Mouse (Mus musculus): ENCODE results near the gene Lurap1. TPM values are rescaled to one million over a fixed set of nuclear protein-coding genes. Genes with fewer than 3 reads are reported as not detected.

The Lurap1 gene
- 14.2 TPM in 2 replicates for polyA plus RNA-seq (2012; rRNA removed)

GRCm38 (mm10) chr4:116151238-116151637 is at the start of gene Lurap1:
Gene Lurap1 (minus strand): TSS chr4:116151338.
- Histone ChIP-seq H3K4me3 (ENCODE audit: insufficient read depth, low read length) (peak within 1 kb of the TSS; percentile 79), H3K4me1 (ENCODE audit: control insufficient read depth, insufficient read depth, low read length) (peaks cover 4% of the 10 kb centered on the region), H3K27ac (ENCODE audit: insufficient read depth, low read length) (peak within 1 kb of the TSS; percentile 85)
- TF ChIP-seq POLR2A (IDR thresholded peaks at IDR 0.05; ENCODE audit: extremely low read depth, insufficient read depth, low read length) (no peak), CTCF (IDR thresholded peaks at IDR 0.05; ENCODE audit: extremely low read depth, insufficient read depth, low read length) (no peak)

GRCm38 (mm10) chr4:116198422-116198821 is 47.3 kb upstream of the Lurap1 start:
- Histone ChIP-seq H3K27ac (ENCODE audit: insufficient read depth, low read length) (no peak overlapping the region), H3K4me3 (ENCODE audit: insufficient read depth, low read length) (no peak overlapping the region), H3K4me1 (ENCODE audit: control insufficient read depth, insufficient read depth, low read length) (no peaks in the 10 kb centered on the region)
- TF ChIP-seq POLR2A (IDR thresholded peaks at IDR 0.05; ENCODE audit: extremely low read depth, insufficient read depth, low read length), result no peak
- no peak for TF ChIP-seq CTCF (IDR thresholded peaks at IDR 0.05; ENCODE audit: extremely low read depth, insufficient read depth, low read length)

- peak overlapping the region; percentile 35; the same call in 1 of the 2 replicates for H3K27ac ChIP-seq (ENCODE audit: insufficient read depth, low read length)
- no peak overlapping the region for H3K4me3 ChIP-seq (ENCODE audit: insufficient read depth, low read length)
- no peaks in the 10 kb centered on the region for H3K4me1 ChIP-seq (ENCODE audit: control insufficient read depth, insufficient read depth, low read length)
- no peak for TF ChIP-seq POLR2A (IDR thresholded peaks at IDR 0.05; ENCODE audit: extremely low read depth, insufficient read depth, low read length)
- no peak for TF ChIP-seq CTCF (IDR thresholded peaks at IDR 0.05; ENCODE audit: extremely low read depth, insufficient read depth, low read length)
Observed at GRCm38 (mm10) chr4:116193583-116194383, 42.6 kb upstream of the Lurap1 start.

- Histone ChIP-seq H3K4me3 (ENCODE audit: insufficient read depth, low read length) (no peak overlapping the region), H3K4me1 (ENCODE audit: control insufficient read depth, insufficient read depth, low read length) (no peaks in the 10 kb centered on the region), H3K27ac (ENCODE audit: insufficient read depth, low read length) (no peak overlapping the region)
- TF ChIP-seq POLR2A (IDR thresholded peaks at IDR 0.05; ENCODE audit: extremely low read depth, insufficient read depth, low read length) (no peak), CTCF (IDR thresholded peaks at IDR 0.05; ENCODE audit: extremely low read depth, insufficient read depth, low read length) (no peak)
Observed at GRCm38 (mm10) chr4:116192286-116192835, 41.2 kb upstream of the Lurap1 start.

- Histone ChIP-seq H3K4me1 (ENCODE audit: control insufficient read depth, insufficient read depth, low read length) (no peaks in the 10 kb centered on the region), H3K4me3 (ENCODE audit: insufficient read depth, low read length) (no peak overlapping the region), H3K27ac (ENCODE audit: insufficient read depth, low read length) (no peak overlapping the region)
- TF ChIP-seq CTCF (IDR thresholded peaks at IDR 0.05; ENCODE audit: extremely low read depth, insufficient read depth, low read length) (no peak), POLR2A (IDR thresholded peaks at IDR 0.05; ENCODE audit: extremely low read depth, insufficient read depth, low read length) (no peak)
Observed at GRCm38 (mm10) chr4:116185083-116185482, 33.9 kb upstream of the Lurap1 start.

- no peaks in the 10 kb centered on the region for H3K4me1 ChIP-seq (ENCODE audit: control insufficient read depth, insufficient read depth, low read length)
- TF ChIP-seq POLR2A (IDR thresholded peaks at IDR 0.05; ENCODE audit: extremely low read depth, insufficient read depth, low read length), result no peak
- no peak for TF ChIP-seq CTCF (IDR thresholded peaks at IDR 0.05; ENCODE audit: extremely low read depth, insufficient read depth, low read length)
- H3K4me3 ChIP-seq (ENCODE audit: insufficient read depth, low read length), result peak overlapping the region; percentile 3; the same call in 1 of the 2 replicates
- peak overlapping the region; percentile 58; the same call in 1 of the 2 replicates for H3K27ac ChIP-seq (ENCODE audit: insufficient read depth, low read length)
Observed at GRCm38 (mm10) chr4:116182745-116183144, 31.6 kb upstream of the Lurap1 start.

- Histone ChIP-seq H3K27ac (ENCODE audit: insufficient read depth, low read length) (no peak overlapping the region), H3K4me3 (ENCODE audit: insufficient read depth, low read length) (no peak overlapping the region), H3K4me1 (ENCODE audit: control insufficient read depth, insufficient read depth, low read length) (no peaks in the 10 kb centered on the region)
- no peak for TF ChIP-seq POLR2A (IDR thresholded peaks at IDR 0.05; ENCODE audit: extremely low read depth, insufficient read depth, low read length)
- TF ChIP-seq CTCF (IDR thresholded peaks at IDR 0.05; ENCODE audit: extremely low read depth, insufficient read depth, low read length), result no peak
Observed at GRCm38 (mm10) chr4:116182079-116182478, 30.9 kb upstream of the Lurap1 start.

GRCm38 (mm10) chr4:116177140-116177539 is 26.0 kb upstream of the Lurap1 start:
- no peak for TF ChIP-seq CTCF (IDR thresholded peaks at IDR 0.05; ENCODE audit: extremely low read depth, insufficient read depth, low read length)
- Histone ChIP-seq H3K4me1 (ENCODE audit: control insufficient read depth, insufficient read depth, low read length) (peaks cover 7% of the 10 kb centered on the region), H3K4me3 (ENCODE audit: insufficient read depth, low read length) (peak overlapping the region; percentile 20; the same call in 1 of the 2 replicates), H3K27ac (ENCODE audit: insufficient read depth, low read length) (peak overlapping the region; percentile 91; the same call in 1 of the 2 replicates)

GRCm38 (mm10) chr4:116176543-116176988 is 25.4 kb upstream of the Lurap1 start:
- Histone ChIP-seq H3K4me3 (ENCODE audit: insufficient read depth, low read length) (peak overlapping the region; percentile 20), H3K27ac (ENCODE audit: insufficient read depth, low read length) (peak overlapping the region; percentile 91), H3K4me1 (ENCODE audit: control insufficient read depth, insufficient read depth, low read length) (peaks cover 7% of the 10 kb centered on the region)
- TF ChIP-seq CTCF (IDR thresholded peaks at IDR 0.05; ENCODE audit: extremely low read depth, insufficient read depth, low read length), result no peak
- TF ChIP-seq POLR2A (IDR thresholded peaks at IDR 0.05; ENCODE audit: extremely low read depth, insufficient read depth, low read length), result 0 out of 2 replicates have a peak, but pooled peaks have one; percentile 42

Measured in cortical plate, adult 2 months (tissue).